Mouse (Mus musculus): ENCODE data around the gene Gpr65. TPM values are rescaled to one million over a fixed set of nuclear protein-coding genes. Genes with fewer than 3 reads are reported as not detected.

Gene Gpr65
- polyA plus RNA-seq, 1 experiment from 2014 or later, result 2.6 TPM

- no peak for DNase-seq
- Histone ChIP-seq H3K4me1 (replicated peaks) (peaks cover 9% of the 10 kb centered on the region; the same call in 1 of the 2 replicates), H3K36me3 (no peaks in the 10 kb centered on the region; the same call in 1 of the 2 replicates), H3K9me3 (replicated peaks) (no peaks in the 10 kb centered on the region), H3K27ac (peak overlapping the region; percentile 72), H3K27me3 (no peaks in the 10 kb centered on the region), H3K4me2 (peak overlapping the region; percentile 81), H3K9ac (peak overlapping the region; percentile 81), H3K4me3 (replicated peaks) (peak overlapping the region; percentile 73)
- peak; percentile 19 for ATAC-seq (ENCODE audit: low read depth)
- WGBS (ENCODE audit: insufficient replicate concordance), result 7% methylated on average over 8 of the region's 8 CpGs
These were observed 10.0 kb upstream of the Gpr65 start for GRCm38 (mm10) chr12:98258371-98258844.

GRCm38 (mm10) chr12:98258845-98259517, 9.5 kb upstream of the Gpr65 start, which contains the start of gene Galc:
TSS of gene Galc (minus strand) at chr12:98259459.
- WGBS (ENCODE audit: insufficient replicate concordance), result under 1% methylated on average over 61 of the region's 76 CpGs
- peaks cover 9% of the 10 kb centered on the region; the same call in 1 of the 2 replicates for H3K4me1 ChIP-seq (replicated peaks)
- no peaks in the 10 kb centered on the region for H3K36me3 ChIP-seq
- peak within 1 kb of the TSS; percentile 72 for H3K27ac ChIP-seq
- H3K4me2 ChIP-seq, result peak within 1 kb of the TSS; percentile 81
- H3K9ac ChIP-seq, result peak within 1 kb of the TSS; percentile 81
- H3K9me3 ChIP-seq (replicated peaks), result no peaks in the 10 kb centered on the region
- peak; percentile 90 for ATAC-seq (ENCODE audit: low read depth)
- no peaks in the 10 kb centered on the region for H3K27me3 ChIP-seq
- H3K4me3 ChIP-seq (replicated peaks), result peak within 1 kb of the TSS; percentile 73
- DNase-seq, result peak; percentile 66

GRCm38 (mm10) chr12:98259518-98259852, 8.9 kb upstream of the Gpr65 start:
- peak; percentile 10; the same call in 1 of the 2 replicates for ATAC-seq (ENCODE audit: low read depth)
- 1% methylated on average over 12 of the region's 12 CpGs for WGBS (ENCODE audit: insufficient replicate concordance)
- peak overlapping the region; percentile 72; the same call in 1 of the 2 replicates for H3K27ac ChIP-seq
- H3K4me2 ChIP-seq, result peak overlapping the region; percentile 81
- DNase-seq, result no peak
- no peaks in the 10 kb centered on the region for H3K27me3 ChIP-seq
- peak overlapping the region; percentile 73 for H3K4me3 ChIP-seq (replicated peaks)
- no peaks in the 10 kb centered on the region for H3K9me3 ChIP-seq (replicated peaks)
- no peaks in the 10 kb centered on the region for H3K36me3 ChIP-seq
- H3K4me1 ChIP-seq (replicated peaks), result peaks cover 13% of the 10 kb centered on the region; the same call in 1 of the 2 replicates
- H3K9ac ChIP-seq, result peak overlapping the region; percentile 81

- Histone ChIP-seq H3K27me3 (no peaks in the 10 kb centered on the region), H3K4me2 (no peak overlapping the region), H3K9me3 (replicated peaks) (no peaks in the 10 kb centered on the region), H3K27ac (no peak overlapping the region; the same call in none of the 2 replicates), H3K9ac (no peak overlapping the region), H3K4me1 (replicated peaks) (peaks cover 4% of the 10 kb centered on the region; the same call in 1 of the 2 replicates), H3K4me3 (replicated peaks) (no peak overlapping the region), H3K36me3 (no peaks in the 10 kb centered on the region)
- 73% methylated on average over 9 of the region's 9 CpGs for WGBS (ENCODE audit: insufficient replicate concordance)
- DNase-seq (no peak), ATAC-seq (ENCODE audit: low read depth) (no peak)
These were observed 2.7 kb upstream of the Gpr65 start for GRCm38 (mm10) chr12:98265697-98266096.

GRCm38 (mm10) chr12:98269791-98270745, 1.6 kb downstream of the Gpr65 start:
- Histone ChIP-seq H3K4me1 (replicated peaks) (no peaks in the 10 kb centered on the region), H3K4me2 (peak overlapping the region; percentile 53), H3K27ac (no peak overlapping the region), H3K9me3 (replicated peaks) (no peaks in the 10 kb centered on the region), H3K36me3 (no peaks in the 10 kb centered on the region), H3K4me3 (replicated peaks) (peak overlapping the region; percentile 32), H3K9ac (no peak overlapping the region), H3K27me3 (no peaks in the 10 kb centered on the region)
- ATAC-seq (ENCODE audit: low read depth) (no peak), DNase-seq (no peak)
- 8% methylated on average over 17 of the region's 17 CpGs for WGBS (ENCODE audit: insufficient replicate concordance)

- WGBS (ENCODE audit: insufficient replicate concordance), result 38% methylated on average over 12 of the region's 12 CpGs
- Histone ChIP-seq H3K4me1 (replicated peaks) (no peaks in the 10 kb centered on the region), H3K4me2 (peak overlapping the region; percentile 53), H3K27me3 (no peaks in the 10 kb centered on the region), H3K36me3 (no peaks in the 10 kb centered on the region), H3K4me3 (replicated peaks) (no peak overlapping the region), H3K9me3 (replicated peaks) (no peaks in the 10 kb centered on the region), H3K27ac (no peak overlapping the region), H3K9ac (no peak overlapping the region)
- DNase-seq (no peak), ATAC-seq (ENCODE audit: low read depth) (no peak)
These were observed 2.6 kb downstream of the Gpr65 start for GRCm38 (mm10) chr12:98270810-98271566.

- WGBS (ENCODE audit: insufficient replicate concordance), result 59% methylated on average over 7 of the region's 7 CpGs
- Histone ChIP-seq H3K27ac (no peak overlapping the region), H3K4me2 (no peak overlapping the region), H3K9me3 (replicated peaks) (no peaks in the 10 kb centered on the region), H3K27me3 (no peaks in the 10 kb centered on the region), H3K4me1 (replicated peaks) (no peaks in the 10 kb centered on the region), H3K4me3 (replicated peaks) (no peak overlapping the region), H3K36me3 (no peaks in the 10 kb centered on the region), H3K9ac (no peak overlapping the region)
- no peak for ATAC-seq (ENCODE audit: low read depth)
- DNase-seq, result no peak
These were observed 4.0 kb downstream of the Gpr65 start for GRCm38 (mm10) chr12:98272433-98272832.

- H3K27me3 ChIP-seq, result no peaks in the 10 kb centered on the region
- H3K4me1 ChIP-seq (replicated peaks), result no peaks in the 10 kb centered on the region
- no peak overlapping the region for H3K4me2 ChIP-seq
- H3K4me3 ChIP-seq (replicated peaks), result no peak overlapping the region
- no peak overlapping the region for H3K9ac ChIP-seq
- H3K9me3 ChIP-seq (replicated peaks), result no peaks in the 10 kb centered on the region
- ATAC-seq (ENCODE audit: low read depth) (no peak), DNase-seq (no peak)
- no peak overlapping the region for H3K27ac ChIP-seq
- WGBS (ENCODE audit: insufficient replicate concordance), result 23% methylated on average over 5 of the region's 5 CpGs
- H3K36me3 ChIP-seq, result no peaks in the 10 kb centered on the region
These were observed 12.1 kb downstream of the Gpr65 start for GRCm38 (mm10) chr12:98280530-98280929.

- ATAC-seq (ENCODE audit: low read depth) (no peak), DNase-seq (no peak)
- Histone ChIP-seq H3K4me2 (no peak overlapping the region), H3K27me3 (no peaks in the 10 kb centered on the region), H3K36me3 (no peaks in the 10 kb centered on the region), H3K4me1 (replicated peaks) (no peaks in the 10 kb centered on the region), H3K4me3 (replicated peaks) (no peak overlapping the region), H3K27ac (no peak overlapping the region), H3K9ac (no peak overlapping the region), H3K9me3 (replicated peaks) (no peaks in the 10 kb centered on the region)
- 61% methylated on average over 8 of the region's 8 CpGs for WGBS (ENCODE audit: insufficient replicate concordance)
These were observed 12.6 kb downstream of the Gpr65 start for GRCm38 (mm10) chr12:98280996-98281395.

- WGBS (ENCODE audit: insufficient replicate concordance), result 47% methylated on average over 14 of the region's 14 CpGs
- H3K4me2 ChIP-seq, result no peak overlapping the region
- no peak for DNase-seq
These were observed 14.5 kb downstream of the Gpr65 start for GRCm38 (mm10) chr12:98282776-98283486.

More at GRCm38 (mm10) chr12:98282776-98283486, 14.5 kb downstream of the Gpr65 start:
- no peak for ATAC-seq (ENCODE audit: low read depth)
- no peaks in the 10 kb centered on the region for H3K9me3 ChIP-seq (replicated peaks)
- H3K9ac ChIP-seq, result no peak overlapping the region
- no peaks in the 10 kb centered on the region for H3K27me3 ChIP-seq
- H3K4me3 ChIP-seq (replicated peaks), result no peak overlapping the region
- no peaks in the 10 kb centered on the region for H3K4me1 ChIP-seq (replicated peaks)
- no peaks in the 10 kb centered on the region for H3K36me3 ChIP-seq
- H3K27ac ChIP-seq, result peak overlapping the region; percentile 50

All from liver, embryonic 13.5 days (tissue).